Mouse (Mus musculus): ENCODE data around the gene Cps1.

Gene Cps1

DNA sequence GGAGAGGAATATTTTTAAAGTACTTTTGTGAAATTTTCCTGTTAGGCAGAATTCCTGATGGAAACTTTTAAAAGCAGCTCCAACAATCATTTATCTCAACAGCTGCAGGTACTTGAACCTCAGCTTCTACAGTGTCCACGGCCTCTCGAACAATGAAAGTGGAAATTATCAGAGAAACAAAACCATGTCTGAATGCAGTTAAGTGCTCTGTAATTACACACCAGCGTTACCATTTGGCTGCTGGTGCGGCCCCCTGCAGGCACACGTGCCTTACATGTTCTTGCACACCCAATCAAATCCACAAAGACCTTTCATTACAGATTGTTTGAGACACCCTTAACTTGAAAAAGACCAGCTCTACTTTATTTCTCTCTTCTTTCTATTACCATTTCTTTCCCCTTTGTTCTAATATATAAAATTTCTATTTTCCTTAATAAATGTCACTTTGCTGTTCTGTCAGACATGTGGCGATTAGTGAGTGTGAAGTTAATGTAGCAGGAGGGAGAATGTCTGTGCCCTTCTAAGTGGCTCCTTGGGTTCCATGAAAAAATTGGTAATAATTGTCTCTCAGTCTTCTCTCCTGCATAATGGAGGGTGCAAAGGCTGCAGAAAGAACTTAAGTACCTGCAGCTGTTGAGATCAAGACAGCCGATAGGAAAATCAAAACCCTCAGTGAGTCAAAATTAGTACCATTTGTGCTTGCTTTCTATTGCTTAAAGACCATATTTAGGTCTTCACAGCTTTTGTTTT, 112.8 kb downstream of the Cps1 start:
- DNase-seq: no peak

DNA sequence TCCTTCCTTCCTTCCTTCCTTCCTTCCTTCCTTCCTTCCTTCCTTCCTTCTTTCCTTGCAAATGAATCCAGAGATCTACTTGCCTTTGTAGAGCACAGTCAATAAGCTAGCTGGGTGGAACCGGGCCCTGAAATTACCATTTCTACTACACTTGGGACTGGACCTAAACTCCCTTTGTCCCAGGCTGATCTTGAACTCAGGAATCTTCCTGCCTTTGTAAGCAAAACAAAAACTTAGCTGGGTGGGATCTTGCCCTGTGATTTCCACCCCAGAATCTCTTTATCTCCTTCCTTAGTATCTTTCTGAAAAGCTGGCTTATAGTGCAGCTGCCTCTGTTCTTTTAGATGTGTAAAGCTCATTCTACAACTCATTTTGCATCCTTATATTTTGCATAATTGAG, 115.6 kb downstream of the Cps1 start:
- DNase-seq: no peak

DNA sequence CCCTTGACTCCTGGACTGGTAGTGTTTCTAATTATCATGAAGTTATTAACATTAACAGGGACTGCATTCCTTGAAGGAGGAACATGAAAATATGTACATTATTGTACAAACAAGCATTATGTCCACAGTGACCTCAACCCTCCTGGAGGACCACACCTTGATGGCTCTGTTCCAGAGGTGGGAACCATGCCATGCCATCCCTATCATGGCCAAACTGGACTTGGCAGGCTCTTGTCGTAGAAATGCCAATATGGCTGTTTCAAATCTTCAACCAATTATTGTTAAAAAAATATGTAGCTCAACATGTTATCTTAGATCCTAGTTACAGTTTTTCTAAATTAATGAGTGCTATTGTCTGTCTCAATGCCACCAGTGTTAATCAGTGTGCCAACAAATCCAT, 116.1 kb downstream of the Cps1 start:
- DNase-seq: no peak

DNA sequence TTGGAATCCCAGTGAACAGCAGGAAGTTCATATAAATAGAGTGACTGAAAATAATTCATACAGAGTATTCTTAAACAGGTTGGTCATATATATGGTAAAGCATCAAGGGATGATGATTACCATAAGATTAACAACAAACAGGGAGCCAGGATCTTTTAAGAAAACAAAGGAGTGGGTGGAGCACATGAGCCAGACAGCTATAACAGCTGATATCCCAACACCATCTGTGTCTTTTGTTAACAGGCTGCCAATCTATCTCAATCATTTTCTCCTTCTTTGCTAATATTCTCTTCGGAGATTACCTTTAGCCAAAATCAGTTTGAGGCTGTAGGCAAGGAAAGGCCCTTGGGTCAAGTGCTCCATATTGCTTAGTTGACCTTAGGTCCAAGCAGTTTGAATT, 142.4 kb downstream of the Cps1 start:
- no peak for DNase-seq

DNA sequence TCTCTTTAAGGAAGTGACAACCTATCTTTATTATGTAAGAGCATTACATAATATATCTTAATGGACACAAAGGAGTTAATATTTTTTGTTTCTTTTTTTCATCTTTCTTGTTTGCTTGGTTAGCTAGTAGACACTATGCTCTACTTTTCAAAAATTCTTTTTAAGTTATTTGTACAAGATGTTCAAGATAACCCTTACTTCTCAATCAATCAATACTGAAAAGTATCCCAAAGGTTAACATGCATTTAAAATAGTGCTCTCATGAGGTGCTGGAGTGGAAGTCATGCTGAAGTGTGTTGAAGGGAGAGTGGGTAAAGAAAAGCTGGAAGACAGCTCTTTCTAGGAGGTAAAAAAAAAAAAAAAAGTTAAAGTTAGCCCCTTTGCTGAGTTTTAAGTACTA, 145.1 kb downstream of the Cps1 start:
- no peak for DNase-seq

DNA sequence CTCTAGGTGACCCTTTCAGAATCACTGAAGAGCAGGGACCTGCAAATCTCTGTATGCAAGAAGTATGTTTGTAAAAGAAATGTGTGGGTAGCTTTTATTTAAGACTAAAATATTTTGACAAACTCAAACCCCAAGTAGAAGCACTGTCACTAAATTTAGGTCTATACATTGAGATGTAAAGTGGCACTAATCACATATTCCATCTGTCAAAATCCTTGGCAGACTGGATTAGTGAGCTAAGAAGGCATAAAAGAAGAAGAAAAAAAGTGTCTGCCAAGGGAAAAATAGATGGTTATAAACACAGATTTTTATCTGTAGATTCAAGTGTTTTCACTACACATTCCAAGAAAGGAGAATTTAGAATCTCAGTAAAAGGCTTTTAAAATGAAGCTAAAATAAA, 145.6 kb downstream of the Cps1 start:
- no peak for DNase-seq

DNA sequence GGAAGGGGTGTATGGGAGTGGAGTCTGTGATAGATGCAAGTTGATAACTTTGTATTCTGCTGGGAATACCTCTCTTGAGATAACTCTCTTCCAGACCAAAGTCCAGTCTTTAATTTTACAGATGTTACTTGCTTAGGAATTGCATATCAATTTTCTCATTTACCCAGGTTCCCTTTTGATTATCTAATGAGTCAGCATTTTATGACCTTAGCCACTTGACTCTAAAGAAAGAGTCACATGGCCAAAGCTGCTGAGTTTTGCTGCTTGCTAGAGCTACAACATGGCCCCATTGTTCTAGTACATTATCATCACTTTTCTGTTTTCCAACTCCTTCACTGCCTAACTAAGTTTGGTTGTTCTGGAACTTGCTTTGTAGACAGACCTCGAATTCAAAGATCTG, 153.4 kb downstream of the Cps1 start:
- no peak for DNase-seq
